Mouse (Mus musculus) bone marrow macrophage, adult 2 months (primary cell): ENCODE data around the gene Zfp580. TPM values are rescaled to one million over a fixed set of nuclear protein-coding genes. Genes with fewer than 3 reads are reported as not detected.
"Not testable (repeated sequence)": the region's sequence is repeated elsewhere in the genome, so short reads cannot be mapped to it uniquely, and the experiment has no call there.

Experiments
- H3K27ac ChIP-seq: 2 replicates; pipeline ENCODE4 v1.5.1; 2012; ENCODE audit warnings: low read depth, low read length; ENCODE audit not compliant: insufficient read depth
- H3K4me1 ChIP-seq: 2 replicates; pipeline ENCODE4 v1.6.1; 2012; ENCODE audit warnings: low read length; ENCODE audit not compliant: control insufficient read depth, insufficient read depth
- H3K4me3 ChIP-seq: 2 replicates; pipeline ENCODE4 v1.5.1; 2012; ENCODE audit warnings: mild to moderate bottlenecking, low read length, moderate library complexity; ENCODE audit not compliant: insufficient read depth
- CTCF ChIP-seq: IDR thresholded peaks from 2 replicates; pipeline ENCODE4 v1.5.1; 2012; ENCODE audit warnings: low read depth, mild to moderate bottlenecking, low read length, moderate library complexity
- POLR2A ChIP-seq: IDR thresholded peaks from 2 replicates; pipeline ENCODE4 v1.6.1; 2012; ENCODE audit warnings: mild to moderate bottlenecking, low read depth, low read length, borderline replicate concordance
- polyA plus RNA-seq: library from polyadenylated mRNA; stranded (reverse); fragments of >200 nt; gene quantifications from 2 replicates; pipeline ENCODE4 v1.2.4, GENCODE M21; 2012; ENCODE audit not compliant: missing spikeins, insufficient read depth, insufficient read length

The Zfp580 gene
- 6.1 and 7.7 TPM in 2 replicates for polyA plus RNA-seq

DNA sequence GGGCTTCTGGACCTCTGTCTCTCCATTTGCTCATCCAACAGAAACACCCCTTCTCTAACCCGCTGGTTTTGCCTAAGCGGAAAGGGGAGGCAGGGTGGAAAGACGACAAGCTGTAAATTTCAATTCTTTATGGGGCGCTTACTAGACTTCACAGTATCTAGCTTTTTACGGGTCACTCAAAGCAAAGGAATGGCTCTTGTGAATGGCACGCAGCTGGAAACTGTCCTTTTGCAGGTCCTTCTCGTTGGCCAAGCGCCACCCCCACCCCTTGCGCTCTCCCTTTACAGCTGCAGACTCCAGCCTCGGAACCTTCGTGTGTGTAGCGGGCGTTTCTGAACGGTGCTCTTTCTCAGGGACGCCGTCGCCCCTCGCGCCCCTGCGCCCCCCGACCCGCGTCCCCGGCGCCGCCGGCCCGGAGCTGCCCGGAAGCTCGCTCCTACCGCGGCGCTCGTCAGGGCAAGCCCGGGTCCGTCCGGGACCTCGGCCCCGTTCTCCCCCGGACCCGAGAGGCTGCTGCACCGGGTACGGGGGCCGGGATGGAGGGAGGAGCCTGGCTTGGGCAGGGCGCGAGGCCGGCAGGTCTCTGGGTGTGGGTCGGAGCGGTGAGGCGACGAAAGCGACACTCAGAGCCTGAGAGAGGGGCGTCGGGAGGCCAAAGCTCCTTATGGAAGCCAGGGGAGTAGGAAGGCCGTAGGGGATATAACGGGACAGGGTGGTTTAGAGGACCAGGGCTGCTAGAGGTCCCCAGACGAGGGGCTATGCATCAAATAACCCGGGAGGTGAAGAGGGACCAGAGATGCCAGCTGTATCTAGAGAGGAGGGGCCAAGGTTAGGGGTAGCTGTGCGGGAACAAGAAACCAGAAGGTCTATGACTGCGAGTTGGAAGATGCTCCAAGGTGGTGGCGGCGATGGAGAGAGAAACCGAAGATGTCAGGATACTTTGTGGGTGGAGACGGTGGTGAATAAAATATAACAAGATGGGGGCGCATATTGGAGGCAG is at the start of gene Zfp580:
Gene Zfp580 (plus strand): TSS at position 346 of the 1,000 bp plus-strand sequence.
- Histone ChIP-seq H3K4me3 (peak within 1 kb of the TSS; percentile 69), H3K4me1 (peaks cover 12% of the 10 kb centered on the region), H3K27ac (peak within 1 kb of the TSS; percentile 1; the same call in 1 of the 2 replicates)
- no peak for TF ChIP-seq CTCF
- TF ChIP-seq POLR2A = no peak

DNA sequence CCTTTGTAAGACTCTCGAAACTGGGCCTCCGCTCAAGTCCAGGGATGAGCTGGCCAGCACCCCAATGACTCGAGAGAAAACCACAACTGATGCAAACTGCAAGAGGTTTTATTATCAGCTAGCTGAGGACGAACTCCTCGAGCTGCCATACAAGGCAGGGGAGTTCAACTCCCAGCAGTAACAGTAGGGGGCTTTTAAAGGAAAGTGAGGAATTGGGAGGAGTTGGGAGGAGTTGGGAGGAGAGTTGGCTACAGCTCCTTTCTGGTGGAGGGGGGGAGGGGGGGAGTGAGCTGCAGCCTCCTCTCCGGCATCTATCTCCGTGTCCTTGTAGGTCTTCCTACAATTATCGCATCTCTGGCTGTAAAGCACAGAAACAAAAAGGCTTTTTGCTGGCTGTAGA is 48.5 kb upstream of the Zfp580 start:
- not testable (repeated sequence) for H3K4me1 ChIP-seq, H3K4me3 ChIP-seq, H3K27ac ChIP-seq

DNA sequence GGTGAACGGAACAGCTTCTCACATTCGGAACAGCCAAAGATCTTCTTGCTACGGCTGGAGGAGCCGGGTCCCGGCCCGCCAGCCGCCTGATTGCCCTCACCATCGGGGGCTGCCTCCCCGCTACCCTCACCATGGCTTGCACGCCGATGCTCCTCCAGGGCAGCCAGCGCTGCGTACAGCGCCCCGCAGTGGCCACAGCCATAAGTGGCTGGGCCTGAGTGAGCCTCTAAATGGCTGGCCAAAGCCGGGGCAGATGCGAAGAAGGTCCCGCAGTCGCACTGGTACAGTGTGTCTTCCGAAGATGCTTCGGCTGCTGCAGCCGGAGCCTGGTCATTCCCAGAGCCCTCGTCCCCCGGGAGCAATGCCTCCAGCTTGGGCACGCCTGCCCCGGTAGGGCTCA is 43.1 kb upstream of the Zfp580 start:
- Histone ChIP-seq H3K4me1 (peaks cover 4% of the 10 kb centered on the region; the same call in 1 of the 2 replicates), H3K27ac (no peak overlapping the region), H3K4me3 (no peak overlapping the region)
- no peak for TF ChIP-seq POLR2A
- no peak for TF ChIP-seq CTCF

DNA sequence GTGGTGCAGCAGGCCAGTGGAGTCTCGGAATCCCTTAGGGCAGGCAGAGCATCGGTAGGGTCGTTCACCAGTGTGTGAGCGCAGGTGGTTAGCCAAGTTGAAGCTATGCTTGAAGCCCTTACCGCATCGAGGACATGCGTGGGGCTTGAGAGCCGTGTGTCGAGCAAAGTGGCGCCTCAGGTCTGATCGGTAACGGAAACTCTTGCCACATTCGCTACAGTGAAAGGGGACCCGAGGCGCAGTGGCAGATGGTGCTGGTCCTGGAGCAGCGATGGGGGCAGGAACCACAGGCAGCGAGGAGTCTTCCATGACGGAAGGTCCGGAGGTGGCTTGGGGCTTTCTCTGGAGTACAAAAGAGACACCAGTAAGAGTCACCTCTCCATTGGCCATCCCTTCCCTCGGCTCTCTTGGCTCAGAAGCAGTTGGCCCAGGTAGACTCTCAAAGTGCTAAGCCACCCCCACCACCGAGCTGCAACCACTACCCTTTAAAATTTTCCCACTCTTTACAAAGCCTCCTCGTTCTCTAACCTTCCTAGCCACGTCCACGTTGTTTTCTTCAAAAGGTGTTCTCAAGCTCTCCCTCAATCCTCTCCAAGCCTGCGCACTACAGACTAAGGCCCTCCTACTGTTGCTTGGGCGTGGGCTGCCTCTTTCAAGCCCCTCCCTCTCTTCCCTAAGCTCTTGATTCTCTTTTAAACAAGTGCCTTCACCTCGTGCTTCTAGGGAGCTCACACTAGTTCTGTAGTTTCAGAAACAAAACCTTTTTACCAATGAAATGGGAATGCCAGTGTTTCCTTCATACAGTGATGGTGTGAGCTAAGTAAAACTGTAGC is 38.4 kb upstream of the Zfp580 start:
- Histone ChIP-seq H3K4me3 (no peak overlapping the region), H3K4me1 (peaks cover 11% of the 10 kb centered on the region), H3K27ac (0 out of 2 replicates have a peak overlapping the region, but pooled peaks have one; percentile 4)
- no peak for TF ChIP-seq POLR2A

DNA sequence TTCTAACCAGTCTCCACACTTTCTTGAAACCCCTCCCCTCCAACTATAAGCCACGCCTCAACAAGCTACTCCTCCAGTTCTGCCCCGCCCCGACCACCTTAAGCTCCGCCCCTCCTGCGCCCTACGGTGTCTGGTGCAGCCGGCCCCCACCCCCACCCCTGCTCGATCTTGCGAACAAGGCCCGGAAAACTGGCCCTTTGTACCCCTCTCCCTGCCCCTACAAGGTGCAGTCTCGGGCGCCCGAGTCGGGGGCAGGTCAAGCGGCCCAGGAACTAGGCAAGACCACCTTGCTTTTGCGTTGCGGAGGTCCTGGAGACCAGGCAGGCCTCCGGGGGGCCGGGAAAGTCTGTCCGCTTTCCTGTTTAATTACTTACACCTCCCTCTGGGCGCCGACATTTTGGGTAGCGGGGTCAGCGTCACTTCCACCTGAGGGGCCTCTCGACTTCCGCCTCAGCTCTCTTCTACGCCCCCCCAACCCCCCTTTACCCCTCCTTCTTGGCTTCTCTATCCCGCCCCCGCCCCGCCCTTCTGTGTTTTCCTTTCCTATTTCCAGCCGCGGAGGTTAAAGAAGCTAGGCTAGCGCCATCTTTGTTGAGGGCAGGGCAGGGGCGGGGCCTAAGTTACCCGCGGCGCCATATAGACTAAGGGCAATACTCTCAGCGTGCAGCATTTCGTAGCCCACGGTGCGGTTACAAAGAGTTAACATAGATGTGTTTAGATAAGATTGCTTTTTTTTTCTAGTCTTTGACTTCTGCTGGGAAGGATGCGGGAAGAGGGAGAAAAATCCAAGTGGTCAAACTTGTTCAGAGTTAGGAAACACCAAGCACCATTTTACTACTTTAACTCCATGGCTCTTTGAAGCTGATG is 36.9 kb upstream of the Zfp580 start, which contains the start of the genes Zfp524 and Fiz1:
Gene Zfp524 (plus strand): TSS at position 165 of the 867 bp plus-strand sequence.
Gene Fiz1 (minus strand): TSS at position 447 of the 867 bp plus-strand sequence.
- Histone ChIP-seq H3K4me3 (peak within 1 kb of the TSS; percentile 97), H3K4me1 (peaks cover 18% of the 10 kb centered on the region), H3K27ac (peak within 1 kb of the TSS; percentile 100)
- TF ChIP-seq POLR2A (no peak; the same call in 1 of the 2 replicates), CTCF (no peak)

DNA sequence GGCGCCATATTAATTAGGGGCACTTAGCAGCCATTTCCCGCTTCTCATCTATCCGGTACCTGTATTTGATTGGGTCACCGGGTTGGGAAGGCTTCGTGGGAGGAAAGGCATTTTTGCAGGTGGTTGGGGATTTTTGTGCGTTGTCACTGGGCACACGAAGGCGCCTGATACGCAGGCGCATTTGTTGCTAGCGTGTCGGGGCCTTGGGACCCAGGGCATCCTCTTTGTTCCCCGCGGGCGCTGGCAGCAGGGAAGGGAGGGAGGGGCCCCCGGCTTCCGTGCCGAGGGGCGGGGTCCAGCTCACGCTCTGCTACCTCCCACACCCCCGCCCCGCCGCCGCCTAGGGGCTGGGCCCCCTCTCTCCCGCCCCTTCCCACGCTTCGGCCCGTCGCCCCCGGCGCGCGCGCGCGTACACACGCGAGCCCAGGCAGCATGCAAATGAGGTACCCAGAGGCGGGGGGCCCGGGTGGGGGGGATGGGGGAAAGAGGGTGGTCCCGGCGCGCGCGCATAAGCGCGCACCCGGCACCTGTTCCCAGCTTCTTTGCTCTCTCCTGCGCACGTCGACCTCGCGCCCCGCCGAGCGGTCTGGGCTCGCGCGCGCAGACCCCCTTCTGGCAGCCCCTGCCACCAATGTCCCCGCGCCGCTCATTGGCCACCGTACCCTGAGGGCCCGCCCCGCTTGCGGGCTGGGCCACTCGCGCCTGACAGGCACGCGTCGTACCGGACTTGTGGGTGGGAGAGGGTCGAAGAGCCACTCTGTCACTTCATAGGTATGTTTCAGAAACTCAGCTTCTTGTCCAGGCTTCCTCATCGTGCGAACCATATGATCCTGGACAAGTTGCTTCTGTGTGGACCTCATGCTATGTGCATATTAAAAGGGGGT is 36.0 kb upstream of the Zfp580 start, which contains the start of gene Gm44973:
Gene Gm44973 (plus strand): TSS at position 379 of the 884 bp plus-strand sequence.
- Histone ChIP-seq H3K27ac (peak within 1 kb of the TSS; percentile 100), H3K4me3 (peak within 1 kb of the TSS; percentile 97), H3K4me1 (peaks cover 18% of the 10 kb centered on the region)
- TF ChIP-seq CTCF = no peak
- TF ChIP-seq POLR2A = no peak

DNA sequence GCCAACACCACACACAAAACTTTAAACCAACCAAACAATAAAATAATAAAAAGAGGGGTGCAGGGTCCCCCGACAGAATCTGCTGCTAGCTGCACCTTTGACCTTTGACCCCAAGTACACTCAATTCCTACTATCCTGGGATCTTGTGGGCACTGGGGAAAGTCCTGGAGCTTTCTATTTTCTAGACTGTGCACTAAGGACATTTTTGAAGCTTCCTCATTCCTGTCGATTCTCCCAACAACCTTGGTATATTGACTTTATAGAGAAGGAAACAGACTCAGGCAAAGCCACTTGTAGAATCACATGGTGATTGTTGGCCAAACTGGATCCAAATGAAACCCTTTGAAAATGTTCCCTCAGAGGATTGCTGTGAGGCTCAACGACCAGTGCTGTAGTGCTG is 35.3 kb upstream of the Zfp580 start:
- TF ChIP-seq CTCF = no peak
- TF ChIP-seq POLR2A = no peak
- Histone ChIP-seq H3K27ac (peak overlapping the region; percentile 80), H3K4me3 (peak overlapping the region; percentile 94), H3K4me1 (peaks cover 18% of the 10 kb centered on the region)

DNA sequence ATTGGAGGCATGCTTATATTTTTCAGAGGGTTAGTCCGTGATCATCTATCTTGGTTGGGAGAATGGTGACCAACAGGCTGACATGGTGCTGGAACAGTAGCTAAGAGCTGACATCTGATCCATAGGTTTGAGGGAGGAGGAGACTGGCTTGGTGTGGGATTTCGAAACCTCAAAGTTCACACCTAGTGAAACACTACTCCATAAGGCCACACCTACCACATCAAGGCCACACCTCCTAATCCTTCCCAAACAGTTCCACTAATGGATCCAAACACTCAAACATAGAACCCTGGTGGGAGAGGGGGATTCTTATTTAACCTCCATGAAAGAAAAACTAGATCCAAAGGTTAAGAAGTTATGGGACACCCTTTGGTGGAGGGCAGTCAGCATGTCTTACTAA is 34.4 kb upstream of the Zfp580 start:
- H3K4me1 ChIP-seq = peaks cover 24% of the 10 kb centered on the region
- TF ChIP-seq CTCF (no peak), POLR2A (no peak)
- no peak overlapping the region for H3K4me3 ChIP-seq
- H3K27ac ChIP-seq = no peak overlapping the region
